Mouse (Mus musculus): ENCODE data around the gene Slc4a10. TPM values are rescaled to one million over a fixed set of nuclear protein-coding genes. Genes with fewer than 3 reads are reported as not detected.

The Slc4a10 gene
- polyA plus RNA-seq, 1 experiment from 2014 or later: 0.46 TPM

GRCm38 (mm10) chr2:62363606-62364005 lies 317.3 kb downstream of the Slc4a10 start:
- no peak overlapping the region for H3K9ac ChIP-seq (ENCODE audit: low read length)
- no peaks in the 10 kb centered on the region for H3K9me3 ChIP-seq (ENCODE audit: control insufficient read depth, low read length)
- WGBS: 47% methylated on average over 4 of the region's 4 CpGs
- H3K4me3 ChIP-seq (ENCODE audit: control insufficient read depth in 1 of 2, insufficient read depth in 1 of 2, low read depth in 1 of 2, low read length in 2 of 2): no peak overlapping the region
- H3K4me2 ChIP-seq (ENCODE audit: low read length): no peak overlapping the region
- H3K27ac ChIP-seq (replicated peaks in 1 of 2; ENCODE audit: control insufficient read depth in 1 of 2, insufficient read depth in 1 of 2, low read depth in 2 of 2, low read length in 2 of 2): no peak overlapping the region
- no peaks in the 10 kb centered on the region for H3K27me3 ChIP-seq (ENCODE audit: control insufficient read depth, insufficient read depth, low read length)
- no peak for ATAC-seq (ENCODE audit: insufficient number of reproducible peaks, insufficient read depth, low FRiP score, low read depth)
- H3K4me1 ChIP-seq (ENCODE audit: control insufficient read depth in 2 of 2, insufficient read depth in 2 of 2, low read length in 2 of 2): no peaks in the 10 kb centered on the region
- no peaks in the 10 kb centered on the region for H3K36me3 ChIP-seq (ENCODE audit: control insufficient read depth, insufficient read depth, low read length)

GRCm38 (mm10) chr2:62368349-62369053 lies 322.2 kb downstream of the Slc4a10 start:
- Histone ChIP-seq H3K9ac (ENCODE audit: low read length) (no peak overlapping the region), H3K27me3 (ENCODE audit: control insufficient read depth, insufficient read depth, low read length) (no peaks in the 10 kb centered on the region), H3K4me1 (ENCODE audit: control insufficient read depth in 2 of 2, insufficient read depth in 2 of 2, low read length in 2 of 2) (no peaks in the 10 kb centered on the region), H3K27ac (replicated peaks in 1 of 2; ENCODE audit: control insufficient read depth in 1 of 2, insufficient read depth in 1 of 2, low read depth in 2 of 2, low read length in 2 of 2) (no peak overlapping the region), H3K4me3 (ENCODE audit: control insufficient read depth in 1 of 2, insufficient read depth in 1 of 2, low read depth in 1 of 2, low read length in 2 of 2) (no peak overlapping the region), H3K9me3 (ENCODE audit: control insufficient read depth, low read length) (no peaks in the 10 kb centered on the region), H3K4me2 (ENCODE audit: low read length) (no peak overlapping the region), H3K36me3 (ENCODE audit: control insufficient read depth, insufficient read depth, low read length) (no peaks in the 10 kb centered on the region)
- ATAC-seq (ENCODE audit: insufficient number of reproducible peaks, insufficient read depth, low FRiP score, low read depth): no peak
- WGBS: 82% methylated on average over 5 of the region's 5 CpGs

- no peak overlapping the region for H3K4me2 ChIP-seq (ENCODE audit: low read length)
- no peaks in the 10 kb centered on the region for H3K36me3 ChIP-seq (ENCODE audit: control insufficient read depth, insufficient read depth, low read length)
- no peak overlapping the region for H3K27ac ChIP-seq (replicated peaks in 1 of 2; ENCODE audit: control insufficient read depth in 1 of 2, insufficient read depth in 1 of 2, low read depth in 2 of 2, low read length in 2 of 2)
- ATAC-seq (ENCODE audit: insufficient number of reproducible peaks, insufficient read depth, low FRiP score, low read depth): no peak
- H3K27me3 ChIP-seq (ENCODE audit: control insufficient read depth, insufficient read depth, low read length): no peaks in the 10 kb centered on the region
- H3K4me3 ChIP-seq (ENCODE audit: control insufficient read depth in 1 of 2, insufficient read depth in 1 of 2, low read depth in 1 of 2, low read length in 2 of 2): no peak overlapping the region
- H3K9me3 ChIP-seq (ENCODE audit: control insufficient read depth, low read length): no peaks in the 10 kb centered on the region
- 77% methylated on average over 2 of the region's 2 CpGs for WGBS
- H3K9ac ChIP-seq (ENCODE audit: low read length): no peak overlapping the region
- H3K4me1 ChIP-seq (ENCODE audit: control insufficient read depth in 2 of 2, insufficient read depth in 2 of 2, low read length in 2 of 2): no peaks in the 10 kb centered on the region
These were observed 323.8 kb downstream of the Slc4a10 start for GRCm38 (mm10) chr2:62370048-62370447.

DNA sequence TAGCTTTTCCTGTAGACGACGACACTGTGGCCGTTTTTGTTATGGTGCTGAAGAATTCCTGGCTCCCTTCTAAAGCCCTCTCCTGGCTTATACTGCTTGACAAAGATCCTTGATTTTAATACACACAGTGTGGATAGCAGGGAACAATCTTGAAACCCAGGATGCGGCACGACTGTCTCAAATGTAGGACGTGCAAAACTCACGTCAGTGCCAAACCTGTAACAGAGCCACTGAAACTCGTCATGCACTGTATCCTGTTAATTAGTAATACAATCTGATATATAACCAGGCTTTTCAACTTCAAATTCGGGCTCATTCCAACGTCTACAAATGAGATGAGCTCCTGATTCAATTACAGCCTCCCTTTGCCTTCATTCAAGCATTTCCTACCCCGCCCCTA lies 327.4 kb downstream of the Slc4a10 start:
- no peak overlapping the region for H3K4me3 ChIP-seq (ENCODE audit: control insufficient read depth in 1 of 2, insufficient read depth in 1 of 2, low read depth in 1 of 2, low read length in 2 of 2)
- no peak overlapping the region for H3K4me2 ChIP-seq (ENCODE audit: low read length)
- WGBS: 78% methylated on average over 11 of the region's 11 CpGs
- no peaks in the 10 kb centered on the region for H3K9me3 ChIP-seq (ENCODE audit: control insufficient read depth, low read length)
- H3K27me3 ChIP-seq (ENCODE audit: control insufficient read depth, insufficient read depth, low read length): no peaks in the 10 kb centered on the region
- ATAC-seq (ENCODE audit: insufficient number of reproducible peaks, insufficient read depth, low FRiP score, low read depth): no peak
- H3K4me1 ChIP-seq (ENCODE audit: control insufficient read depth in 2 of 2, insufficient read depth in 2 of 2, low read length in 2 of 2): no peaks in the 10 kb centered on the region
- no peak overlapping the region for H3K9ac ChIP-seq (ENCODE audit: low read length)
- H3K36me3 ChIP-seq (ENCODE audit: control insufficient read depth, insufficient read depth, low read length): no peaks in the 10 kb centered on the region
- no peak overlapping the region for H3K27ac ChIP-seq (replicated peaks in 1 of 2; ENCODE audit: control insufficient read depth in 1 of 2, insufficient read depth in 1 of 2, low read depth in 2 of 2, low read length in 2 of 2)

Other genes starting within 250 kb of the Slc4a10 start
- not detected in 2 replicates for gene Tbr1, start 243.5 kb upstream of the Slc4a10 start, polyA plus RNA-seq (2014; fragmentation: Nextera tagmentation; extraction: Ambion mirVana)